Mouse (Mus musculus) myocyte (in vitro differentiated cells): ENCODE data around the gene Stk32c.

ENCODE experiments used
- E2F4 ChIP-seq: IDR thresholded peaks from one replicate; pipeline ENCODE4 v1.6.1; 2011; ENCODE audit warnings: mild to moderate bottlenecking, control low read depth, moderate library complexity; ENCODE audit not compliant: insufficient read depth
- MAX ChIP-seq: IDR thresholded peaks from one replicate; pipeline ENCODE4 v1.6.1; 2011; ENCODE audit warnings: low read depth, mild to moderate bottlenecking, control low read depth
- MYOD1 ChIP-seq, 3 experiments: IDR thresholded peaks; one replicate each; pipeline ENCODE4 v1.6.1; 2011; ENCODE audit warnings: control low read depth in 2 of 3, low read depth in 2 of 3, mild to moderate bottlenecking in 2 of 3, moderate library complexity in 1 of 3; ENCODE audit not compliant: insufficient read length in 2 of 3, control insufficient read depth in 1 of 3
- POLR2A ChIP-seq: IDR thresholded peaks from one replicate; pipeline ENCODE4 v1.6.1; 2011; ENCODE audit warnings: low read depth, mild to moderate bottlenecking, control low read depth, moderate library complexity; ENCODE audit not compliant: insufficient read length
- POLR2AphosphoS2 ChIP-seq: IDR thresholded peaks from one replicate; pipeline ENCODE4 v1.6.1; 2011; ENCODE audit warnings: low read depth, control low read depth; ENCODE audit not compliant: insufficient read length
- REST ChIP-seq: IDR thresholded peaks from one replicate; pipeline ENCODE4 v1.6.1; 2011; ENCODE audit warnings: mild to moderate bottlenecking, control low read depth, moderate library complexity; ENCODE audit not compliant: insufficient read depth, insufficient read length
- TCF12 ChIP-seq: IDR thresholded peaks from one replicate; pipeline ENCODE4 v1.6.1; 2011; ENCODE audit warnings: mild to moderate bottlenecking, control low read depth; ENCODE audit not compliant: poor library complexity, insufficient read depth, severe bottlenecking
- TCF3 ChIP-seq: IDR thresholded peaks from one replicate; pipeline ENCODE4 v1.6.1; 2011; ENCODE audit warnings: low read depth, control low read depth; ENCODE audit not compliant: insufficient read length
- USF1 ChIP-seq: IDR thresholded peaks from one replicate; pipeline ENCODE4 v1.6.1; 2011; ENCODE audit warnings: low read depth, mild to moderate bottlenecking, control low read depth, moderate library complexity

GRCm38 (mm10) chr7:139145891-139146290, 67.2 kb downstream of the Stk32c start:
- TF ChIP-seq POLR2A, result no peak
- no peak for TF ChIP-seq USF1
- TF ChIP-seq REST, result no peak
- TF ChIP-seq POLR2AphosphoS2, result no peak
- TF ChIP-seq MYOD1 (IDR thresholded peaks at IDR 0.05; ENCODE audit: control insufficient read depth in 1 of 3, insufficient read length in 2 of 3, low read depth in 2 of 3), result peak in 2 of 3 experiments; percentile 73 to 84
- peak; percentile 44 for TF ChIP-seq TCF12
- no peak for TF ChIP-seq E2F4
- TF ChIP-seq MAX, result no peak
- peak; percentile 22 for TF ChIP-seq TCF3
